Mouse (Mus musculus) limb, embryonic 15.5 days (tissue): Measurements from ENCODE around the gene Tmem234. TPM values are rescaled to one million over a fixed set of nuclear protein-coding genes. Genes with fewer than 3 reads are reported as not detected.

Source experiments
- ATAC-seq: fragments of 200-750 bp; cut with Nextera tagmentation; 2 replicates; pipeline ENCODE4 v1.8.0; 2017; ENCODE audit warnings: low read depth, moderate TSS enrichment; ENCODE audit not compliant: insufficient number of reproducible peaks, low FRiP score, low TSS enrichment
- H3K27ac ChIP-seq: fragments of 300-500 bp; sonication (generic); 2 replicates; pipeline ENCODE4 v1.5.1; 2015; ENCODE audit warnings: moderate library complexity, mild to moderate bottlenecking, inconsistent platforms
- H3K27me3 ChIP-seq: fragments of 300-500 bp; sonication (generic); 2 replicates; pipeline ENCODE4 v1.6.1; 2015; ENCODE audit warnings: inconsistent platforms
- H3K36me3 ChIP-seq: fragments of 300-500 bp; sonication (generic); 2 replicates; pipeline ENCODE4 v1.6.1; 2015; ENCODE audit warnings: inconsistent platforms
- H3K4me1 ChIP-seq: fragments of 300-500 bp; sonication (generic); 2 replicates; pipeline ENCODE4 v1.6.1; 2015; ENCODE audit warnings: inconsistent platforms
- H3K4me2 ChIP-seq: fragments of 300-500 bp; sonication (generic); 2 replicates; pipeline ENCODE4 v1.6.1; 2015; ENCODE audit warnings: mild to moderate bottlenecking, inconsistent platforms
- H3K4me3 ChIP-seq: fragments of 300-500 bp; sonication (generic); 2 replicates; pipeline ENCODE4 v1.5.1; 2015; ENCODE audit warnings: mild to moderate bottlenecking, inconsistent platforms
- H3K9ac ChIP-seq: fragments of 300-500 bp; sonication (generic); 2 replicates; pipeline ENCODE4 v1.6.1; 2015; ENCODE audit warnings: inconsistent platforms
- H3K9me3 ChIP-seq: fragments of 300-500 bp; sonication (generic); 2 replicates; pipeline ENCODE4 v1.6.1; 2016; ENCODE audit warnings: inconsistent platforms
- WGBS: fragments of 180-500 bp; shearing (Covaris S2); methylation state at CpG from one replicate; pipeline ENCODE4 v1.1.7; 2015; 5-methylcytosine and 5-hydroxymethylcytosine counted together
- polyA plus RNA-seq: library from polyadenylated mRNA; unstranded; fragments of >200 nt; fragmentation: Nextera tagmentation; extraction: Ambion mirVana; gene quantifications from 2 replicates; pipeline ENCODE4 v1.2.1, GENCODE M21; 2015

Tmem234 gene
- polyA plus RNA-seq, 1 experiment from 2014 or later, result 192 TPM

DNA sequence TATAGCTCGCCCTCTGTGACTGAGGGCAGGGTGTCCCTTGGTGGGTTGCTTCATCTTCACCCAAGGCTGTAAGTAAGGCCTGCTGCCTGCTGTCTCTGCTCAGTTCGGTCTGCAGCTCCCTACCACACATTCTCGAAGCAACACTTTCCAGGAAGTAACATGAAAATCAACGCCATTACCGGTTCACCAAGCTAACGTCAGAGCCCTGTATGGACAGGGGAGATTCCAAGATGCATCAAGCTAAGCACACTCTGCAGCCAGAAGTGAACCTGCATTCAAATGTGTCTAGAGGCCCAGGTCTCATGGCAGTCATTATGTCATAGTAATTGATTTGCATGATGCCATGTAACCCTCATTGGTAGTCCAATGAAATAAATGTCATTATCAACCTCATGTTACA, 30.4 kb upstream of the Tmem234 start:
- ATAC-seq, result no peak
- no peak overlapping the region for H3K4me3 ChIP-seq
- WGBS, result 83% methylated on average over 6 of the region's 6 CpGs

DNA sequence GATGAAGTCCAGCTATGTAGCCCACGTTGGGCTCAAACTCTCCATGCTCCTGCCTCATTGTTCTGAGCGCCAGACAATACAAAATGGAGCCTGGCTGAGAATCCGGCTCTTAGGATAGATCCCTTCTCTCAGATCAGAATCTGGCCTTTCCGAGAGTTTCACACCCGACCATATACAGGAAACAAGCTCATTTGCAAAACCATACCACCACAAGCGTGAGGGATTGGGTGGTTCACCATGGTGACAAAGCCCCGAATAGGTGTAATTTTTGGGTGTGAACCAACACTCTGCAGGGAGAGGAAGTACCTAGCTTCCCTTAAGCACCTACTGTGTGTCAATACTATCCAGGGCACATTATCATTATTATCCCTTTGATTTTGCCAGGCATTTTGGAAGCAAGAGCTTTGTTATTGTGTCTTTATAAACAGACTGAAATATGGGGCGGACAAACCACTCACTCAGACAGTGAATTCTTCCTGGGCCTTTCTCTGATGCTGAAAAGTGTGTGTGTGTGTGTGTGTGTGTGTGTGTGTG, 28.9 kb upstream of the Tmem234 start:
- Histone ChIP-seq H3K9me3 (no peaks in the 10 kb centered on the region), H3K27ac (no peak overlapping the region), H3K4me2 (no peak overlapping the region), H3K36me3 (no peaks in the 10 kb centered on the region), H3K4me3 (no peak overlapping the region), H3K27me3 (no peaks in the 10 kb centered on the region), H3K4me1 (0 out of 2 replicates have a peak, but pooled peaks cover 6% of the 10 kb centered on the region), H3K9ac (no peak overlapping the region)
- ATAC-seq, result no peak
- WGBS, result 69% methylated on average over 8 of the region's 8 CpGs

More for the DNA sequence above, 30.4 kb upstream of the Tmem234 start:
- Histone ChIP-seq H3K4me1 (0 out of 2 replicates have a peak, but pooled peaks cover under 1% of the 10 kb centered on the region), H3K9ac (no peak overlapping the region), H3K27me3 (no peaks in the 10 kb centered on the region), H3K27ac (no peak overlapping the region), H3K36me3 (no peaks in the 10 kb centered on the region), H3K4me2 (no peak overlapping the region), H3K9me3 (no peaks in the 10 kb centered on the region)

GRCm38 (mm10) chr4:129572236-129573092, 28.0 kb upstream of the Tmem234 start:
- ATAC-seq, result no peak
- H3K4me1 ChIP-seq, result peaks cover 10% of the 10 kb centered on the region
- H3K9ac ChIP-seq, result no peak overlapping the region
- H3K4me2 ChIP-seq, result no peak overlapping the region
- no peak overlapping the region for H3K4me3 ChIP-seq
- H3K27me3 ChIP-seq, result no peaks in the 10 kb centered on the region
- 81% methylated on average over 13 of the region's 13 CpGs for WGBS
- H3K9me3 ChIP-seq, result no peaks in the 10 kb centered on the region
- no peak overlapping the region for H3K27ac ChIP-seq
- no peaks in the 10 kb centered on the region for H3K36me3 ChIP-seq

- WGBS, result 93% methylated on average over 4 of the region's 4 CpGs
- Histone ChIP-seq H3K4me1 (peaks cover 10% of the 10 kb centered on the region), H3K36me3 (no peaks in the 10 kb centered on the region), H3K9ac (no peak overlapping the region), H3K27me3 (no peaks in the 10 kb centered on the region), H3K27ac (no peak overlapping the region), H3K4me2 (no peak overlapping the region), H3K9me3 (no peaks in the 10 kb centered on the region), H3K4me3 (no peak overlapping the region)
- ATAC-seq, result no peak
These were observed 27.4 kb upstream of the Tmem234 start for GRCm38 (mm10) chr4:129573093-129573370.

DNA sequence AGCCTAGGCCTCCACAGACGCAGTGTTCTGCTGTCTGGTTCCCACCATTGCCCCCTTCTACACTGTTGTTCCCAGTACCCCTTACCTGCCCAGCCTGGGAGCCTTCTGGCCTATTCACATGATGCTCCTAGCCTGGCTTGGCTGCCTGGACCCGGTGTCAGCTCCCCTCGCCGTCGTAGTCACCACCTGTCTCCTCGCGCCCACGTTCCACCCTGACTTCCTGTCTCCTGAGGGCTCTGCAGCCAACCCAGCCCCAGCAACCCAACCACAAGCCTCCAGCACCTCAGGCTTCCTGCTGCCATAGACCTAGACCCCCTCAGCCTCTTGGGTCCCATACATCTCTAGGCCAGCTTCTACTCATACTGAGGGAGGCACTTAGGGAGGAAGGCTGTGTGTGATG, 27.0 kb upstream of the Tmem234 start, which contains the start of gene Lck:
Lck (minus strand) TSS at position 212 of the 400 bp plus-strand sequence.
- Histone ChIP-seq H3K9ac (no peak within 1 kb of the TSS), H3K4me3 (no peak within 1 kb of the TSS), H3K9me3 (no peaks in the 10 kb centered on the region), H3K4me2 (no peak within 1 kb of the TSS), H3K4me1 (peaks cover 10% of the 10 kb centered on the region), H3K27me3 (no peaks in the 10 kb centered on the region), H3K27ac (no peak within 1 kb of the TSS), H3K36me3 (no peaks in the 10 kb centered on the region)
- 84% methylated on average over 8 of the region's 8 CpGs for WGBS
- no peak for ATAC-seq

GRCm38 (mm10) chr4:129575171-129575844, 25.2 kb upstream of the Tmem234 start:
- WGBS, result 31% methylated on average over 7 of the region's 8 CpGs
- ATAC-seq, result no peak
- Histone ChIP-seq H3K36me3 (no peaks in the 10 kb centered on the region), H3K9ac (no peak overlapping the region), H3K4me1 (peaks cover 10% of the 10 kb centered on the region), H3K4me2 (no peak overlapping the region), H3K27me3 (no peaks in the 10 kb centered on the region), H3K9me3 (no peaks in the 10 kb centered on the region), H3K4me3 (no peak overlapping the region), H3K27ac (no peak overlapping the region; the same call in 1 of the 2 replicates)

DNA sequence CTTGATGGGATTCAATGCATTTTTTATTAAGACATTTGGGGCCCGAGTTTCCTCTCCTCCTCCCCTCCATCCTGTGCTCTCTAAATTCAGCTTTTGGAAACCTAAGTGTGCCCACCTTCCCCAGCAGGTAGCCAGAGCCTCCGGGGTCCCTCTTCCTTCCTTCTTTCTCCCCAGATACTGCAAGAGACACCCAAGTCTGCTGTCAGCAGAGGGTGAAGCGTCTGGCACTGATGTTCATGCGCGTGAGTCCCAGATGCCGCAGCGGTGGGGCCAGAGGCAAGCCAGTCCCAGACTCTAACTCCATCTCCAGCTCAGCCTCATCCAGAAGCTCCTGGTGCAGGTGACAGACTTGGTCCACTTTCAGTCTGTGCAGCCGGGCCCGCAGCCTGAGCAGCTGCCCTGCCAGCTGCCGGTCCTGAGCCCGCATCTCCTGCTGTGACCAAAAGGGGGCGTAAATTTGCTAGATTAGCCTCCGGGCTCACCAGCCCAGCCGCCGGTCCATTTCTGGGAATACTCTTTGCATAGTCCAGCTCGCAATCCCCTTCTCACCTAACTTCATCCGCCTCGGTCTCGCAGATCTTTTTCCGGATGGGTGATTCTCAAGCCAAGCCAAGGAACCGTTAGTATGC, 23.5 kb upstream of the Tmem234 start:
- Histone ChIP-seq H3K36me3 (no peaks in the 10 kb centered on the region), H3K27me3 (no peaks in the 10 kb centered on the region), H3K4me2 (no peak overlapping the region), H3K27ac (no peak overlapping the region), H3K9me3 (no peaks in the 10 kb centered on the region), H3K4me1 (peaks cover 10% of the 10 kb centered on the region), H3K9ac (no peak overlapping the region), H3K4me3 (no peak overlapping the region)
- ATAC-seq, result no peak
- 32% methylated on average over 21 of the region's 21 CpGs for WGBS

- peaks cover 10% of the 10 kb centered on the region for H3K4me1 ChIP-seq
- H3K9ac ChIP-seq, result no peak overlapping the region
- no peaks in the 10 kb centered on the region for H3K36me3 ChIP-seq
- no peak overlapping the region for H3K4me2 ChIP-seq
- no peaks in the 10 kb centered on the region for H3K9me3 ChIP-seq
- ATAC-seq, result no peak
- H3K27ac ChIP-seq, result no peak overlapping the region; the same call in 1 of the 2 replicates
- WGBS, result 75% methylated on average over 7 of the region's 7 CpGs
- H3K27me3 ChIP-seq, result no peaks in the 10 kb centered on the region
- no peak overlapping the region for H3K4me3 ChIP-seq
These were observed 22.8 kb upstream of the Tmem234 start for GRCm38 (mm10) chr4:129577688-129578087.

GRCm38 (mm10) chr4:129578466-129578865, 22.0 kb upstream of the Tmem234 start, which contains the start of gene Fam167b:
Gene Fam167b (minus strand): TSS chr4:129578549.
- Histone ChIP-seq H3K4me1 (peaks cover 10% of the 10 kb centered on the region), H3K4me3 (no peak within 1 kb of the TSS), H3K36me3 (no peaks in the 10 kb centered on the region), H3K27ac (peak within 1 kb of the TSS; percentile 11; the same call in 1 of the 2 replicates), H3K9me3 (no peaks in the 10 kb centered on the region), H3K27me3 (no peaks in the 10 kb centered on the region), H3K9ac (no peak within 1 kb of the TSS), H3K4me2 (no peak within 1 kb of the TSS)
- 78% methylated on average over 5 of the region's 5 CpGs for WGBS
- no peak for ATAC-seq

DNA sequence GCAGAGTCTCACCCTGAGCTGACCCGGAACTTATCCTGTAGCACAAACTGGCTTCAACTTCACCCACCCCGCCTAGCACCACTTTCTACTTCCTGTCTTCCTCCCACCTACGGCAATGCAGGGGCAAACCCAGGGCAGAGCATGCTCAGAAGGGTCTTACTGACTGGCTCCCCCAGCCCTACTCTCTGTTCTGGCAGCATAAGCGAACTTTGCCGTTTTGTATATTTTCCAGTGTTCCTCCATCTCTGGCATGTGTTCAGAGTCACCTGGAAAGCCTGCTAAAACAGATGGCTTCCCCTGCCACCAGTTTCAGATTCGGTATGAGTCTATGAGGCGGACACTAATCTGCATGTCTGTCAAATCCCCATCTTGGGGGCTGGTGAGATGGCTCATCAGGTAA, 20.1 kb upstream of the Tmem234 start:
- Histone ChIP-seq H3K4me3 (no peak overlapping the region), H3K9ac (no peak overlapping the region), H3K9me3 (no peaks in the 10 kb centered on the region), H3K4me1 (peaks cover 11% of the 10 kb centered on the region), H3K36me3 (no peaks in the 10 kb centered on the region), H3K27me3 (no peaks in the 10 kb centered on the region), H3K27ac (no peak overlapping the region), H3K4me2 (no peak overlapping the region)
- 56% methylated on average over 7 of the region's 7 CpGs for WGBS
- no peak for ATAC-seq

- no peak for ATAC-seq
- Histone ChIP-seq H3K4me1 (peaks cover 8% of the 10 kb centered on the region; the same call in 1 of the 2 replicates), H3K27me3 (no peaks in the 10 kb centered on the region), H3K27ac (no peak overlapping the region), H3K9me3 (no peaks in the 10 kb centered on the region), H3K4me2 (no peak overlapping the region), H3K4me3 (no peak overlapping the region), H3K9ac (no peak overlapping the region), H3K36me3 (no peaks in the 10 kb centered on the region)
- 83% methylated on average over 1 of the region's 1 CpGs for WGBS
These were observed 18.2 kb upstream of the Tmem234 start for GRCm38 (mm10) chr4:129582251-129582650.
